Mouse (Mus musculus) macrophage (primary cell): ENCODE data around the gene Zkscan17. TPM values are rescaled to one million over a fixed set of nuclear protein-coding genes. Genes with fewer than 3 reads are reported as not detected.
A peak's percentile ranks its signal among the peaks of the same experiment; 100 is the strongest.

Experiments
- H3K27ac ChIP-seq: fragments of 350-480 bp; formaldehyde crosslinking; 2 replicates; pipeline ENCODE4 v1.9.0; 2021
- H3K36me3 ChIP-seq: fragments of 350-480 bp; formaldehyde crosslinking; 2 replicates; pipeline ENCODE4 v1.9.0; 2021; ENCODE audit errors: inconsistent target
- H3K4me3 ChIP-seq: fragments of 350-480 bp; formaldehyde crosslinking; 2 replicates; pipeline ENCODE4 v1.9.0; 2021; ENCODE audit errors: inconsistent target
- H3K79me2 ChIP-seq: fragments of 350-480 bp; formaldehyde crosslinking; 2 replicates; pipeline ENCODE4 v1.9.0; 2021; ENCODE audit errors: inconsistent target
- WGBS: methylation state at CpG from one replicate; pipeline ENCODE4 v1.1.7; 2026; ENCODE audit warnings: inconsistent platforms; ENCODE audit not compliant: missing documents; 5-methylcytosine and 5-hydroxymethylcytosine counted together
- polyA plus RNA-seq: library from polyadenylated mRNA; stranded (reverse); fragments of 250-400 nt; gene quantifications from 3 replicates; pipeline ENCODE4 v1.2.4, GENCODE M21; 2018; ENCODE audit warnings: inconsistent platforms

Gene Zkscan17
- polyA plus RNA-seq, 1 experiment from 2014 or later, result 11.7 TPM

DNA sequence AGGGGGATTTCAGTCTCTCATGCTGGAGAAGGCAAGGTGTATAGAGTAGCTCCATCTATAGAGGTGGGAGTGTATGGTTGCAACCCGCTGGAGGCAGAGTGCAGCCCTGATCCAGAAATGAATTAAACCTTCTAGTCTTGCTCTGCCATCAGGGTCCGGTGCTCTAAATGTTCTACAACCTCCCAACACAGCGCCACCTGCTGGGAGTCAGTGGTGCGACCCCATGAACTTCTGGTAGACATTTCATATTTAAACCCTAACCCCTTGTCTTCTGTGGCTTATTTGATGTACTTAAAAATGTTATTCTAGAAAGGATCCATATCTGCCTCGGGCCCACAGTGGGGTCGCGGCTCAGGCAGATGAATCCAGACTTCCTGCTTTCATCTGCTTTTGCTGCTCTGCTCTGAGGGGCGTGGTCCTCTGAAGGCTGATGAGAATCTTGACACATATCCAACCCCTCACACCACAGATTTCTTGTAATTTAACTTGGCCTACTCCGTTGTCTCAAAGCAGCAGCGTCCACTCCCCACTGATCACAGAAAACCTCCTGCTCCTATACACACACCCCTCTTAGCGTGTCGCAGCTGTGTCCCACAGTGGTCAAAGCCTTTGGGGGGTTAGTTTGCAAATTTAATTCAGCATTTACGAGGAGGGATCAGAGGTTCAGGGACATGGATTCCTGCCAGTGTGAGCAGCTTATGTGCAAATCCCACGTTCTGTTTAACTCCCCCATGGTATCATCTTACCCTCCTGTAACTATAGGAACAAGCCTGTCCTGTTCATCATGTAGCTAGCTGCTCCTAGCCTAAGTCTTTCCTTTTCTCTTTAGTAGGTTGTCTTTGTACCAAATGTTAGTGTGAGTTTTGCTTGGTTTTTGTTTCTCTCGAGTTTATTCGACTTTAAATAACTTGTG lies 10.9 kb upstream of the Zkscan17 start:
- H3K27ac ChIP-seq, result peak overlapping the region; percentile 99
- 82% methylated on average over 16 of the region's 16 CpGs for WGBS
- no peak overlapping the region for H3K4me3 ChIP-seq
- H3K79me2 ChIP-seq, result no peaks in the 10 kb centered on the region
- H3K36me3 ChIP-seq, result no peaks in the 10 kb centered on the region

DNA sequence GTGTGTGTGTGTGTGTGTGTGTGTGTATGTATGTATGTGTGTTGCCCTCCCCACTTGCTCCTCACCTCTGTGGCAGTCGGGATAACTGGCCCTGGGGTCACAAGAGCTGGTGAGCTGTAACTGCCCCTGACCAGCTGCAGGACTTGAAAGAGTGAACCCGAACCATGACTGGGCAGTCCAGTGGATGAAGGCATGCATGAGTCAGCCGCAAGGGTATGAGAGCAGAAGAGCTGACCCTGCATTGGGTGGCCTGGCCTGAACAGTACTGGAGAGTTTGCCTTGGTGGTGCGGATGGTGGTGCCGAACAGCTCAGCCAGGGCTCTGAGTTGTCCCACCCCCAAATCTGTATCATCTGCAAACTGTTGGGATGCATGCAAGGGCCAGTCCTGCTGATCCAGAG lies 5.0 kb upstream of the Zkscan17 start:
- no peaks in the 10 kb centered on the region for H3K36me3 ChIP-seq
- no peak overlapping the region for H3K4me3 ChIP-seq
- 98% methylated on average over 5 of the region's 5 CpGs for WGBS
- H3K79me2 ChIP-seq, result no peaks in the 10 kb centered on the region
- H3K27ac ChIP-seq, result no peak overlapping the region

DNA sequence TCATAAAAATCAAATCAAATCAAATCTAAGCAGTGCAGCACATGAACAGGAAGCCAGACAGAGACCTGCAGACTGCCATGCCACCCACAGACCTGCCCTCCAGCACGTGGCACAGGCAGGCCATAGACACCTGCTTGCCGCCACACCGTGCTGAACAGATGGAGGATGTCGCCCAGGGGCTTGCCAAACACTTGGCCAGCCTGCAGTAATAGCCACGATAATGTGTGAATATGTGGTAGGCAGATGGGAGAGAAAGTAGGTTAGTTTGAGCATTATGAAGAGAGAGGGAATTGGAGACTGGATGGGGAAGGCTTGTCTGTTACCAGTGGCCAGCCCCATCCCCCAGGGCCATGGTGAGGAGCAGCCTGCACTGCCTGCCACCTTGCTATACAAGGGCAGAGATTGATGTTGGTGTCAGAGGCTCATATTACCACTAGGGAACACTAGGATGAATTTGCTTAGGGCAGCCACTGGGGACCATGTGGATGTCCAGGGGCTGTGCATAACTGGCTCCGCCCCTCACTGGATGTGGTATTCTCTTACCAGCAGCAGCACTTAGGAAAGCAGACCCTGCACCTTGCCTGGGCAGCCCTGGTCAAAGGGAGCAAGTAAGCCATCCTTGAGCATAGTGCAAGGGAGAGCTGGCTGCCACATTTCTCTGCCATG lies 4.5 kb upstream of the Zkscan17 start:
- no peaks in the 10 kb centered on the region for H3K36me3 ChIP-seq
- 83% methylated on average over 6 of the region's 6 CpGs for WGBS
- H3K27ac ChIP-seq, result no peak overlapping the region
- H3K4me3 ChIP-seq, result no peak overlapping the region
- H3K79me2 ChIP-seq, result no peaks in the 10 kb centered on the region; the same call in 1 of the 2 replicates

DNA sequence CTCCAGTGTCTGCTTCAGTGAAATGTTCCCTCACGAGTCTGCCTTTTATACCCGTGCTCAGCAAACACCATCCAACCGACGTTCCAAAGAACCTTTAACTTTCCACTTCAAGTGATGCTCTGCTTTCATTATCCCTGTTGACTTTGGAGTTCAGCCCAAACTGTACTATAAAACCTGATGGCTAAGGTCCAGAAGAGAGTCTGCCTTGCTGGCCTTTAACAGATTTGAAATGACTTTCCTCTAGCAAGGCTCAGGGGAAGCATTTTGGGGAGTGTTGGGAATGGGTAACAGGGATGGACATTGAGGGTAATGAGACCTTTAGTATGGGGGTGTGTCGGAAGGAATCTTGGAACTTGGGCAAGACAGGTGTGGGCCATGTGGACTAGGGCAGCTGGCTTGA lies 3.7 kb upstream of the Zkscan17 start:
- no peak overlapping the region for H3K4me3 ChIP-seq
- no peaks in the 10 kb centered on the region for H3K36me3 ChIP-seq
- WGBS, result 97% methylated on average over 5 of the region's 5 CpGs
- no peak overlapping the region for H3K27ac ChIP-seq
- no peaks in the 10 kb centered on the region; the same call in 1 of the 2 replicates for H3K79me2 ChIP-seq

DNA sequence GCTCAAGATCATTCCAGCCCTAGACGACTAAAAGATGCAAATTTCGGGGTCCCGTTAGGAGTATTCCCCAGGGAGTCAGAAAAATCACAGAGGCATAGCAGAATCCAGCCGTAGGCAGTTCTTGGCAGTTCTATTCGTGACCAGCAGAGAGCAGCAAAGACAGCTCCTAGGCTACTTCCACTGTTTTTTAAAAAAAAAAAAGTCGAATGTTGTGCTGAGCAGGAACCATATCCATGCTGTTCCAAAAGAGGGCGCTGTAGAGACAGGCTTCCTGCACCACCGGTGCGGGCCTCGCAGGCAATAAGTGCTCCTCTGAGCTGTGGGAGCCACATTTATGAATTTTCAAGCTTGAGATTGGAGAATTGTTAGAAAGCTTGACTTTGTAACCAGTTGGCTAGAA lies 1.3 kb downstream of the Zkscan17 start:
- WGBS, result 5% methylated on average over 10 of the region's 10 CpGs

DNA sequence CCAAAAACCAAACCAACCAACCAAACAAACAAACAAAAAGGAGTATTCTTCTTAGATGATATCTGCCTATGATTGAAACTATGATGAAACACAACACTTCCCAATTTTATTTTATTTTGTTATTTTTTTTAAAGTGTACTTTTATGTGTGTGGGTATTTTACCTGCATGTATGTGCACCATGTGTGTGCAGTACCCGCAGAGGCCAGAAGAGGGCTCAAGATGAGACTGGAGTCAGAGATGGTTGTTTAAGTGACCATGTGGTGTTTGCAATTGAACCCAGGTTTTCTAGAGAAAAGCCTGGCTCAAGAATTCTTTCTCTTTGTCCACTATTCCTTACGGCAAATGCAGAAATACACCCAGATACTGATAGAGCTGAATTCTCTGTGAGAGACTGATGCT lies 2.4 kb downstream of the Zkscan17 start:
- 100% methylated on average over 2 of the region's 2 CpGs for WGBS
- H3K36me3 ChIP-seq, result no peaks in the 10 kb centered on the region
- peaks cover 60% of the 10 kb centered on the region; the same call in 1 of the 2 replicates for H3K79me2 ChIP-seq
- H3K4me3 ChIP-seq, result no peak overlapping the region
- no peak overlapping the region for H3K27ac ChIP-seq

More for the DNA sequence above, 1.3 kb downstream of the Zkscan17 start:
- H3K27ac ChIP-seq, result peak overlapping the region; percentile 80
- H3K36me3 ChIP-seq, result no peaks in the 10 kb centered on the region
- peaks cover 49% of the 10 kb centered on the region; the same call in 1 of the 2 replicates for H3K79me2 ChIP-seq
- H3K4me3 ChIP-seq, result peak overlapping the region; percentile 27; the same call in 1 of the 2 replicates

DNA sequence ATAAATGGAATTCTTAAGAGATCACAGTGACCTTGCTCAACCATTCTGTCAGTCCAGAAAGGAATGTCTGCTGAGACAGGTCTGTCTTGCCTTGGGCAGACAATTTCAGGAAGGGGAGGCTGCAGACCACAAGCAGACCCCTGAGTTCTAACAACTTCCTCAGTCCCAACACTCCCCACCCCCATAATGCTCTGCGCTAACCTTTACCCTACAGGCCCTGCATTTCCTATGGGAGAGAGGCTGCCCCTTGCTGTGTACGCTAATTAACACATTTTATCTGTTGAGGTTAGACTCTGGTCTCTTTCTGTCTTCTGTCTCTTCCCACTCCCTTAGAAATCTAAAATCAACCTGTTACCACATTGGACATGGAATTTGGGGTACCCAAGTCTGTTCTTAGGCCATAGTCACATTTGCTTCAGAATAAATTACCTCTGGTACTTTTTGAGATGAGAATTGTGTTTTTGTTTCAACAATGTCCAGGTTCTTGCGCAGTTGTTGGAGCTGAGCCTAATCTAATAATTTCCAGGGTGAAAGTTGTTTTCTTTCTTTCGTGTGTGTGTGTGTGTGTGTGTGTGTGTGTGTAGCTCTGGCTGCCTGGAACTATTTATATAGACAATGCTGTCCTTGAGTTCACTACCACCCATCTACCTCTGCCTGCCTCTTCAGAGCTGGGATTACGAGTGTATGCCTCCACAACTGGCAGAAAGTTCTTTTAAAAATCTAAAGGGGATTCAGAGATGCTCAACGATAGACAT lies 6.6 kb downstream of the Zkscan17 start:
- Histone ChIP-seq H3K36me3 (no peaks in the 10 kb centered on the region), H3K4me3 (no peak overlapping the region), H3K79me2 (peaks cover 75% of the 10 kb centered on the region; the same call in 1 of the 2 replicates), H3K27ac (no peak overlapping the region)
- 88% methylated on average over 6 of the region's 6 CpGs for WGBS

DNA sequence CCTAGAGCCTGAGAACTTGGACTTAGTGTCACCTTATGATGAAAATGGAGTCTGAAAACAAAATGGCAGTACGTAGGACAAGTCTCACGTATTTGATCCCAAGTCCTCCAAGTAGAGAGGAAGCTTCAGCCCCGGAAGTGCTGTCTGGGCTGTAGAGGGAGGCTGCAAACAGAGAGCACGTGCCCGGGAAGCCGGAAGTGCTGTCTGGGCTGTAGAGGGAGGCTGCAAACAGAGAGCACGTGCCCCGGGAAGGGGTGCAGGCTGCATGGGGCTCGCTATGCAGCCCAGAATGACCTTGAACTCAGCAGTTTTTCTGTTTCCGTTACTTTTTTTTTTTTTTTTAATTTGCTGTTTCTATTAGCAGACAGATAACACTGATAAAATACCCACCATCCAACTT lies 8.3 kb downstream of the Zkscan17 start:
- Histone ChIP-seq H3K27ac (no peak overlapping the region), H3K79me2 (peaks cover 58% of the 10 kb centered on the region; the same call in 1 of the 2 replicates), H3K4me3 (no peak overlapping the region), H3K36me3 (no peaks in the 10 kb centered on the region)
- 44% methylated on average over 10 of the region's 10 CpGs for WGBS

DNA sequence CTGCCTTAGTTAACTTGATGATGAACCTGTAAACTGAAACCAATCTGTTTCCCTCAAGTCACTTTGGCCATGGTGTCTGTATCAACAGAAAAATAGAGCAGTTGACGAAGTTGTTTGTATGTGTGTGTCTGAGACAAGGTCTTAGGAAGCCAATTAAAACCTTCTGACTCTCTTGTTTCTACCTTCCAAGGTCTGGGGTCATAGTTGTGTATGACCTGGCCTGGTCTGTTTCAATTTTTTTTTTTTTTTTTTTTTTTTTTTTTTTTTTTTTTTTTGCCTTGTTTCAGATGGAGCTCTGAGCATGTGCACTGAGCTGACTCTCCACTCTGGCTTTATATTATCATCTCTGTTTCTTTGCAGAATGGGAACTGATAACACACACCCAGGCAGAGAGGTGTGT lies 9.1 kb downstream of the Zkscan17 start:
- no peaks in the 10 kb centered on the region for H3K36me3 ChIP-seq
- H3K27ac ChIP-seq, result no peak overlapping the region
- 92% methylated on average over 1 of the region's 1 CpGs for WGBS
- no peak overlapping the region for H3K4me3 ChIP-seq
- peaks cover 50% of the 10 kb centered on the region; the same call in 1 of the 2 replicates for H3K79me2 ChIP-seq

DNA sequence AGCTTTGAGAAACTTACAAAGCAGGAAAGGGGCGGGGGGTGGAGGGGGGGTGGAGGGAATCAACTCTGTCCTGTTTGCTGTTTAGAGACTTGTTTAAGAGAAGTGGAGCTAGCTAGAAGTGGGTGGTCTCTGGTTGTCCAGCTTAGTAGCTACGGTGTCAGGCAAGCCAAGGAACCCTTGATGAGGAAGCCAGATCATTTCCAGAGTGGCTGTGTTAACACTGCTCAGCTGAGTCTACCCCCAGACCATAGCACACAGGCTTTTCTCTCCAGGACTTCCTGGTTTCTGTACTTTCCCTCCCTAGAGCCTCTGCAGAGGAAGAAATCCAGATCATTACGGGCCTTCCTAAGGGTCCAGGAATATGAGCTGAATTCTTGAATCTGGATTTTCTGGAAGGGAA lies 11.8 kb downstream of the Zkscan17 start:
- WGBS, result 60% methylated on average over 3 of the region's 3 CpGs

DNA sequence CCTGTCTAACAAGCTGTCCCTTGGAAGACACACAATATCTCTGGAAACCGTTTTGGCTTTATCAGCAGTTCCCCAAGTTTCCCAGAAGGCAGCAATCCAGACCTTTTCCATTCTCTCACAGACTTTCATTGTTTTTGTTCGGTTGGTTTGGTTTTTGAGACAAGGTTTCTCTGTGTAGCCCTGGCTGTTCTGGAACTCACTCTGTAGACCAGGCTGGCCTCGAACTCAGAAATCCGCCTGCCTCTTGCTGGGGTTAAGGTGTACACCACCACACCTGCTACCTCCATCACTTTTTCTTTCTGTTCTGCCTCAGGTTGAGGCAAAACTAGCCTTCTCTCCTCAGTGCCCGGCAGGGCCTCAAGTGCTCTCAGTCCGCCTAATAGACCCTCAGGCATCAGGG lies 12.2 kb downstream of the Zkscan17 start:
- no peak overlapping the region for H3K27ac ChIP-seq
- no peaks in the 10 kb centered on the region for H3K36me3 ChIP-seq
- H3K79me2 ChIP-seq, result peaks cover 20% of the 10 kb centered on the region; the same call in 1 of the 2 replicates
- no peak overlapping the region for H3K4me3 ChIP-seq
- WGBS, result 81% methylated on average over 6 of the region's 6 CpGs

More for the DNA sequence above, 11.8 kb downstream of the Zkscan17 start:
- H3K36me3 ChIP-seq, result no peaks in the 10 kb centered on the region
- no peak overlapping the region for H3K27ac ChIP-seq
- peaks cover 24% of the 10 kb centered on the region; the same call in 1 of the 2 replicates for H3K79me2 ChIP-seq
- no peak overlapping the region for H3K4me3 ChIP-seq

DNA sequence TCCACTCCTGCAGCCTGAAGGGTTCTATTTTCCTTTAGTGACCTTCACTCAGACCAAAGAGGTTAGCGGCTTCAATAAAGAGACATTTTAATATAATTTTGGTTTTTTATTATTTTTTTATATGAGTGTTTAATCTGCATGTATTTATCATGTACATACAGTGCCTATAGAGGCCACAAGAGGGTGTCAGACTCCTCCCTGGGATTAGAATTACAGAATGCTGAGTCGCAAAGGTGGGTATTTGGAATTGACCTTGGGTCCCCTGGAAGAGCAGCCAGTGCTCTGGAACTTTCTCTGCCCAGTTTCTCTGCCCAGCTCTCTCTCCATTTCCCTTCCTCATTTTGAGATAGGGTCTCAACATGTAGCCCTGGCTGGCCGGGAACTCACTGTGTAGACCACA lies 13.0 kb downstream of the Zkscan17 start:
- H3K27ac ChIP-seq, result no peak overlapping the region
- 77% methylated on average over 2 of the region's 3 CpGs for WGBS
- H3K4me3 ChIP-seq, result no peak overlapping the region
- peaks cover 14% of the 10 kb centered on the region; the same call in 1 of the 2 replicates for H3K79me2 ChIP-seq
- no peaks in the 10 kb centered on the region for H3K36me3 ChIP-seq

DNA sequence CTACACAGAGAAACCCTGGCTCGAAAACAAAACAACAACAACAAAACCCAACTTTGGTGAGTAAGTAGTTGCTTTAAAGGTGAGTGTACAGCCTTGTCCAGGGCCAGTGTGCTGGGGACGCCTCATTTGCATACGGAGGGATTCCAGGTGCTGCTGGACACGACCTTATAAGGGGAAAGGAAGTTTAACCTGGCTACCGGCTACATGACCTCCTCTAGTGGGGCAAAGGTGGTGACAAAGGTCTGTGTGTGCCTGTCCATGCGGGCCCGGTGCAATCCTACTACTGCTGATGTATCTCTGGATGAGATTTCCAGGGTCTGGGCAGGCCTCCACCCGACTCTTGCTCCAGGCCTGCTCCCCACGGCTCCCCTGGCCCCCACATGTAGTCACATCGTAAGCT lies 13.8 kb downstream of the Zkscan17 start:
- no peak overlapping the region for H3K4me3 ChIP-seq
- H3K36me3 ChIP-seq, result no peaks in the 10 kb centered on the region
- WGBS, result 87% methylated on average over 10 of the region's 10 CpGs
- no peak overlapping the region for H3K27ac ChIP-seq
- peaks cover 14% of the 10 kb centered on the region; the same call in 1 of the 2 replicates for H3K79me2 ChIP-seq

DNA sequence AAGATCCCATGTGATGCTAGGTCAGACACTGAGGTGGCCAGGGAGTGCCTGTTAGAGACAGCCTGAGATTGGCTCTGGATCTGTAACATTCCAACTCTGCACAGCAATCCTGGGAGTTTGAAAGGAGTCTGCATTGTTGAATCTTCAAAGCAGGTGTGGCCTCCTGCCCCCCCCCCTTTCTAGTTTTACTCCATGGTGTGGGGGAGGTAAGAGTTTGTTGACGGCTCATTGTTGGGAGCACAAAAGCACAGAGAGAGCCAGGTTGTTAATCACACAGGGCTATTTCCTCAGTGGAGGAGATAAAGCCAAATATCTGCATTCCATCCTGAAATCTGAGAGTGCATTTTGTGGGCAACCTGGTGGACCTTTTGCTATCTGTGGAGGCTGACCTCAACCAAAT lies 15.0 kb downstream of the Zkscan17 start:
- WGBS, result 89% methylated on average over 1 of the region's 1 CpGs
- no peak overlapping the region for H3K27ac ChIP-seq
- no peak overlapping the region for H3K4me3 ChIP-seq
- peaks cover 9% of the 10 kb centered on the region; the same call in 1 of the 2 replicates for H3K79me2 ChIP-seq
- no peaks in the 10 kb centered on the region for H3K36me3 ChIP-seq
